Mouse (Mus musculus): ENCODE results near the gene Dnase2a.

GRCm38 (mm10) chr8:84909162-84909767 lies 905 bp downstream of the Dnase2a start:
- no peak for TF ChIP-seq POLR2A (IDR thresholded peaks at IDR 0.05; ENCODE audit: insufficient read depth, low read length)
- no peak for TF ChIP-seq EP300 (IDR thresholded peaks at IDR 0.05; ENCODE audit: insufficient read depth, low read depth, low read length)
- no peak for TF ChIP-seq CTCF (IDR thresholded peaks at IDR 0.05; ENCODE audit: low read depth, low read length)
